Mouse (Mus musculus) small intestine, adult 2 months (tissue): Measurements from ENCODE around the gene Pcgf6. TPM values are rescaled to one million over a fixed set of nuclear protein-coding genes. Genes with fewer than 3 reads are reported as not detected.
"Not testable (repeated sequence)": the region's sequence is repeated elsewhere in the genome, so short reads cannot be mapped to it uniquely, and the experiment has no call there.

Source experiments
- H3K27ac ChIP-seq: fragments of 200-500 bp; 2 replicates; pipeline ENCODE4 v1.5.1; 2012; ENCODE audit warnings: low read depth, low read length, control low read depth, inconsistent platforms; ENCODE audit not compliant: insufficient read depth
- H3K27me3 ChIP-seq: fragments of 200-500 bp; 2 replicates; pipeline ENCODE4 v1.6.1; 2012; ENCODE audit warnings: mild to moderate bottlenecking, moderate library complexity, low read length, inconsistent platforms; ENCODE audit not compliant: control insufficient read depth, insufficient read depth
- H3K36me3 ChIP-seq: fragments of 200-500 bp; 2 replicates; pipeline ENCODE4 v1.6.1; 2012; ENCODE audit warnings: mild to moderate bottlenecking, low read length, control low read depth, inconsistent platforms; ENCODE audit not compliant: control insufficient read depth, insufficient read depth
- H3K4me1 ChIP-seq: fragments of 200-500 bp; 2 replicates; pipeline ENCODE4 v1.6.1; 2012; ENCODE audit warnings: low read length, inconsistent platforms, mixed read lengths; ENCODE audit not compliant: control insufficient read depth, insufficient read depth, insufficient read length
- H3K4me3 ChIP-seq: fragments of 200-500 bp; 2 replicates; pipeline ENCODE4 v1.5.1; 2012; ENCODE audit warnings: low read depth, mild to moderate bottlenecking, control low read depth, inconsistent platforms, low read length, moderate library complexity
- CTCF ChIP-seq: fragments of 200-500 bp; IDR thresholded peaks from 2 replicates; pipeline ENCODE4 v1.5.1; 2012; ENCODE audit warnings: low read depth, mild to moderate bottlenecking, control low read depth, inconsistent platforms, low read length, moderate library complexity, mixed read lengths; ENCODE audit not compliant: insufficient replicate concordance, insufficient read length; ENCODE audit errors: extremely low read depth
- POLR2A ChIP-seq: fragments of 200-500 bp; IDR thresholded peaks from 2 replicates; pipeline ENCODE4 v1.6.1; 2012; ENCODE audit warnings: low read depth, mild to moderate bottlenecking, control low read depth, inconsistent platforms, low read length, moderate library complexity
- WGBS: fragments of 180-500 bp; shearing (Covaris S2); methylation state at CpG from one replicate; pipeline ENCODE4 v1.1.7; 2018; 5-methylcytosine and 5-hydroxymethylcytosine counted together
- polyA plus RNA-seq: library from polyadenylated mRNA; depleted of rRNA; stranded (reverse); fragments of >200 nt; gene quantifications from 2 replicates; pipeline ENCODE4 v1.2.3, GENCODE M21; 2012

The Pcgf6 gene
- polyA plus RNA-seq, 1 experiment = 4.4 TPM

GRCm38 (mm10) chr19:46999753-47000152, 51.0 kb downstream of the Pcgf6 start:
- 52% methylated on average over 6 of the region's 6 CpGs for WGBS
- Histone ChIP-seq H3K36me3 (no peaks in the 10 kb centered on the region), H3K27ac (no peak overlapping the region), H3K27me3 (no peaks in the 10 kb centered on the region), H3K4me1 (no peaks in the 10 kb centered on the region), H3K4me3 (no peak overlapping the region)
- TF ChIP-seq POLR2A (no peak), CTCF (no peak)

GRCm38 (mm10) chr19:46998953-46999352, 51.8 kb downstream of the Pcgf6 start:
- Histone ChIP-seq H3K27me3 (no peaks in the 10 kb centered on the region), H3K4me1 (no peaks in the 10 kb centered on the region), H3K36me3 (no peaks in the 10 kb centered on the region), H3K4me3 (no peak overlapping the region), H3K27ac (no peak overlapping the region)
- WGBS = 70% methylated on average over 4 of the region's 4 CpGs
- TF ChIP-seq CTCF (no peak), POLR2A (no peak)

GRCm38 (mm10) chr19:46998168-46998870, 52.4 kb downstream of the Pcgf6 start:
- no peaks in the 10 kb centered on the region for H3K27me3 ChIP-seq
- no peaks in the 10 kb centered on the region for H3K4me1 ChIP-seq
- 67% methylated on average over 8 of the region's 8 CpGs for WGBS
- TF ChIP-seq CTCF = no peak
- TF ChIP-seq POLR2A = no peak
- no peak overlapping the region for H3K27ac ChIP-seq
- H3K4me3 ChIP-seq = no peak overlapping the region
- H3K36me3 ChIP-seq = no peaks in the 10 kb centered on the region

GRCm38 (mm10) chr19:46996095-46996494, 54.6 kb downstream of the Pcgf6 start:
- TF ChIP-seq CTCF (no peak), POLR2A (no peak)
- H3K27me3 ChIP-seq = no peaks in the 10 kb centered on the region
- no peaks in the 10 kb centered on the region for H3K4me1 ChIP-seq
- no peak overlapping the region for H3K27ac ChIP-seq
- no peaks in the 10 kb centered on the region for H3K36me3 ChIP-seq
- 75% methylated on average over 9 of the region's 9 CpGs for WGBS
- H3K4me3 ChIP-seq = no peak overlapping the region

- peaks cover 14% of the 10 kb centered on the region for H3K4me1 ChIP-seq
- not testable (repeated sequence) for H3K27ac ChIP-seq, H3K4me3 ChIP-seq, H3K27me3 ChIP-seq, H3K36me3 ChIP-seq
- 60% methylated on average over 4 of the region's 4 CpGs for WGBS
Observed at GRCm38 (mm10) chr19:46992329-46992728, 58.4 kb downstream of the Pcgf6 start.

- no peak overlapping the region for H3K27ac ChIP-seq
- 3% methylated on average over 5 of the region's 5 CpGs for WGBS
- H3K36me3 ChIP-seq = no peaks in the 10 kb centered on the region
- peak; percentile 92; the same call in 1 of the 2 replicates for TF ChIP-seq CTCF
- TF ChIP-seq POLR2A = no peak
- H3K4me1 ChIP-seq = peaks cover 14% of the 10 kb centered on the region
- no peak overlapping the region for H3K4me3 ChIP-seq
- H3K27me3 ChIP-seq = no peaks in the 10 kb centered on the region
Observed at GRCm38 (mm10) chr19:46991145-46991544, 59.6 kb downstream of the Pcgf6 start.

- H3K27ac ChIP-seq, H3K4me3 ChIP-seq, H3K36me3 ChIP-seq, H3K27me3 ChIP-seq: not testable (repeated sequence)
- peaks cover 14% of the 10 kb centered on the region for H3K4me1 ChIP-seq
- 56% methylated on average over 8 of the region's 8 CpGs for WGBS
Observed at GRCm38 (mm10) chr19:46990625-46991024, 60.1 kb downstream of the Pcgf6 start.

- H3K4me3 ChIP-seq = no peak overlapping the region
- H3K27ac ChIP-seq = no peak overlapping the region
- 80% methylated on average over 3 of the region's 3 CpGs for WGBS
Observed at GRCm38 (mm10) chr19:46990153-46990518, 60.6 kb downstream of the Pcgf6 start.

More at GRCm38 (mm10) chr19:46990153-46990518, 60.6 kb downstream of the Pcgf6 start:
- no peaks in the 10 kb centered on the region for H3K27me3 ChIP-seq
- no peaks in the 10 kb centered on the region for H3K36me3 ChIP-seq
- TF ChIP-seq POLR2A (no peak), CTCF (no peak)
- H3K4me1 ChIP-seq = peaks cover 15% of the 10 kb centered on the region
